Mouse (Mus musculus) limb, embryonic 14.5 days (tissue): ENCODE measurements around the gene Nfx1. TPM values are rescaled to one million over a fixed set of nuclear protein-coding genes. Genes with fewer than 3 reads are reported as not detected.

Source experiments
- ATAC-seq: fragments of 200-750 bp; cut with Nextera tagmentation; 2 replicates; pipeline ENCODE4 v1.8.0; 2017; ENCODE audit warnings: low read depth, moderate number of reproducible peaks, moderate TSS enrichment; ENCODE audit not compliant: low FRiP score
- DNase-seq: peaks from one replicate; pipeline ENCODE4 v3.0.0-alpha.2; 2015; ENCODE audit warnings: low spot score
- H3K27ac ChIP-seq: fragments of 300-500 bp; sonication (generic); replicated peaks from 2 replicates; pipeline ENCODE4 v1.5.1; 2014; ENCODE audit warnings: low read depth, mild to moderate bottlenecking, low read length, moderate library complexity, mixed read lengths
- H3K27me3 ChIP-seq: fragments of 300-500 bp; sonication (generic); 2 replicates; pipeline ENCODE4 v1.6.1; 2014; ENCODE audit warnings: low read length, mixed read lengths; ENCODE audit not compliant: control insufficient read depth, insufficient read depth
- H3K36me3 ChIP-seq: fragments of 300-500 bp; sonication (generic); 2 replicates; pipeline ENCODE4 v1.6.1; 2014; ENCODE audit warnings: mild to moderate bottlenecking, low read length, moderate library complexity, mixed read lengths; ENCODE audit not compliant: control insufficient read depth, insufficient read depth
- H3K4me1 ChIP-seq: fragments of 300-500 bp; sonication (generic); 2 replicates; pipeline ENCODE4 v1.6.1; 2014; ENCODE audit warnings: antibody characterized with exemption, low read length, mixed read lengths; ENCODE audit not compliant: control insufficient read depth, insufficient read depth
- H3K4me2 ChIP-seq: fragments of 300-500 bp; sonication (generic); replicated peaks from 2 replicates; pipeline ENCODE4 v1.6.1; 2014; ENCODE audit warnings: low read depth, mild to moderate bottlenecking, low read length, moderate library complexity; ENCODE audit not compliant: severe bottlenecking
- H3K4me3 ChIP-seq: fragments of 300-500 bp; sonication (generic); replicated peaks from 2 replicates; pipeline ENCODE4 v1.5.1; 2014; ENCODE audit warnings: low read length
- H3K9ac ChIP-seq: fragments of 300-500 bp; sonication (generic); 2 replicates; pipeline ENCODE4 v1.6.1; 2014; ENCODE audit warnings: mild to moderate bottlenecking, low read depth, low read length, moderate library complexity; ENCODE audit not compliant: severe bottlenecking
- H3K9me3 ChIP-seq: fragments of 300-500 bp; sonication (generic); 2 replicates; pipeline ENCODE4 v1.6.1; 2016; ENCODE audit warnings: low read length; ENCODE audit not compliant: control insufficient read depth
- POLR2A ChIP-seq: fragments of 200-500 bp; IDR thresholded peaks from 2 replicates; pipeline ENCODE4 v1.8.0; 2012; ENCODE audit warnings: inconsistent platforms, mild to moderate bottlenecking, moderate library complexity, borderline replicate concordance; ENCODE audit not compliant: insufficient read depth, insufficient read length; ENCODE audit errors: extremely low read depth
- WGBS: fragments of 180-500 bp; shearing (Covaris S2); extraction: QIAGEN DNeasy Blood & Tissue Kit; methylation state at CpG from one replicate; pipeline ENCODE4 v1.1.7; 2014; 5-methylcytosine and 5-hydroxymethylcytosine counted together
- polyA plus RNA-seq, 2 experiments: library from polyadenylated mRNA; depleted of rRNA in 1 of 2; stranded (reverse) in 1 of 2; unstranded in 1 of 2; fragments of >200 nt; fragmentation: Nextera tagmentation in 1 of 2; extraction: Ambion mirVana in 1 of 2; gene quantifications; 2 replicates each; pipeline versions ENCODE4 v1.2.1 to v1.2.3; 2012 to 2014

The Nfx1 gene
- polyA plus RNA-seq, 2 experiments, result 88.8 to 91.4 TPM

DNA sequence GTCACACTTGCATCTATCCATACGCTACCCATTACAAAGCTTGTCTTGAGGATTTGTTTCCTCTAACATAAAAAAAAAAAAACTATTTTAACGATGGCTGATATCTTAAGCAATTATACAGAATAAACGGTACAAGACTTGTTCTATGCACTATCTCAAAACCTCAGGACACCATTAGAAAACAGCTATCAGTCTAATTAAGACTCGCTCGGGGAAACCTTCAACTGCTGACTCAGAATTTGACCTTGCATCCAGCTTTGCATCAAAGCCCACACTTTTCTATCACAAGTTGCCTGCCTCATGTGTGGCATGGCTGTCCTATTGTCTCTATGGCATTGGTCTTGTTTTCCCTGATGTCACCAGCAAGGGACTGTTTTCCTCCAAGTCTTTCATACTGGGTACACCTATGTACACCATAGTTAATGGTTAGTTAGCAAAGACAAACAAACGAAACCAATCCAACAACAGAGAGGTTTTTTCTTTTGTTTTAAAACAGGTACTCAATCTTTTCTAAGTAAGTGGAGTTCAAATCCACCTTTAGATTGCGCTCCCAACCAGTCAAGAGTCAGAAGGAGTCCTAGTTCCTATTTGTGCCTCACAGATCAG is 24.1 kb upstream of the Nfx1 start:
- WGBS, result 89% methylated on average over 7 of the region's 7 CpGs

GRCm38 (mm10) chr4:40947565-40948159 is 23.0 kb upstream of the Nfx1 start:
- no peaks in the 10 kb centered on the region for H3K27me3 ChIP-seq
- whole genome bisulfite sequencing, result under 1% methylated on average over 38 of the region's 40 CpGs
- TF ChIP-seq POLR2A, result no peak
- peak overlapping the region; percentile 76 for H3K4me2 ChIP-seq
- H3K36me3 ChIP-seq, result peaks cover 53% of the 10 kb centered on the region
- DNase-seq, result peak; percentile 14
- peaks cover 13% of the 10 kb centered on the region for H3K4me1 ChIP-seq
- H3K9me3 ChIP-seq, result no peaks in the 10 kb centered on the region
- peak overlapping the region; percentile 92 for H3K4me3 ChIP-seq
- H3K9ac ChIP-seq, result peak overlapping the region; percentile 91
- peak overlapping the region; percentile 81 for H3K27ac ChIP-seq
- ATAC-seq, result peak; percentile 73

More for the DNA sequence above, 24.1 kb upstream of the Nfx1 start:
- H3K4me3 ChIP-seq, result peak overlapping the region; percentile 92
- peak overlapping the region; percentile 91; the same call in 1 of the 2 replicates for H3K9ac ChIP-seq
- peak overlapping the region; percentile 76 for H3K4me2 ChIP-seq
- no peak for DNase-seq
- no peak for ATAC-seq
- no peak for TF ChIP-seq POLR2A
- no peak overlapping the region for H3K27ac ChIP-seq
- H3K36me3 ChIP-seq, result peaks cover 55% of the 10 kb centered on the region
- H3K4me1 ChIP-seq, result peaks cover 13% of the 10 kb centered on the region
- H3K27me3 ChIP-seq, result no peaks in the 10 kb centered on the region
- H3K9me3 ChIP-seq, result no peaks in the 10 kb centered on the region

GRCm38 (mm10) chr4:40948160-40948708 is 22.5 kb upstream of the Nfx1 start, which contains the start of the genes Bag1 and Chmp5:
TSS of gene Bag1 (minus strand) at chr4:40948294.
TSS of gene Chmp5 (plus strand) at chr4:40948407.
- under 1% methylated on average over 36 of the region's 50 CpGs for WGBS
- Histone ChIP-seq H3K27ac (peak within 1 kb of the TSS; percentile 81), H3K4me2 (peak within 1 kb of the TSS; percentile 85), H3K36me3 (peaks cover 53% of the 10 kb centered on the region), H3K4me1 (peaks cover 13% of the 10 kb centered on the region), H3K27me3 (no peaks in the 10 kb centered on the region), H3K9ac (peak within 1 kb of the TSS; percentile 91), H3K4me3 (peak within 1 kb of the TSS; percentile 92), H3K9me3 (no peaks in the 10 kb centered on the region)
- ATAC-seq (peak; percentile 98), DNase-seq (peak; percentile 97)
- TF ChIP-seq POLR2A, result peak; percentile 40; the same call in 1 of the 2 replicates

DNA sequence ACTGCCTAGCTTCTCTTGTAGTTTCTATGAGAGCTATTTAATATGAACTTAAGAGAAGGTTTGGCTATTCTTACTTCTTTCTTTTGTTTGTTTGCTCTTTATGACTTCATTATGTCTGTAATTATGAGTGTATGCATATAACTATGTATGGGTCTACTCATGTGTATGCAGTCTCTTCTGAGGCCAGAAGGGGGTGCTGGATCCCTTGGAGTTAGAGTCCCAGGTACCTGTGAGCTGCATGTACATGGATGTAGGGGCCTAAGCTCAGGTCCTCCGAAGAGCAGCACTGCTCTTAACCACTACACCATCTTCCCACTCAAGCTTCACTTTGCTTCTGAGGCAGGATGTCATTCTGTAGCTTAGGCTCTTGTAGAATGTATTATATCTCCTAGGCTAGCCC is 17.2 kb upstream of the Nfx1 start:
- Histone ChIP-seq H3K27me3 (no peaks in the 10 kb centered on the region), H3K9me3 (no peaks in the 10 kb centered on the region), H3K27ac (no peak overlapping the region), H3K9ac (no peak overlapping the region), H3K4me3 (no peak overlapping the region), H3K36me3 (peaks cover 73% of the 10 kb centered on the region), H3K4me1 (peaks cover 5% of the 10 kb centered on the region), H3K4me2 (no peak overlapping the region)
- WGBS, result 74% methylated on average over 1 of the region's 1 CpGs
- ATAC-seq (no peak), DNase-seq (no peak)
- no peak for TF ChIP-seq POLR2A

- no peak overlapping the region for H3K9ac ChIP-seq
- no peak overlapping the region for H3K27ac ChIP-seq
- H3K9me3 ChIP-seq, result no peaks in the 10 kb centered on the region
- no peak for TF ChIP-seq POLR2A
- no peak overlapping the region for H3K4me3 ChIP-seq
- ATAC-seq, result no peak
- H3K4me1 ChIP-seq, result no peaks in the 10 kb centered on the region
- H3K4me2 ChIP-seq, result no peak overlapping the region
- H3K27me3 ChIP-seq, result no peaks in the 10 kb centered on the region
- DNase-seq, result no peak
- WGBS, result 90% methylated on average over 6 of the region's 6 CpGs
- H3K36me3 ChIP-seq, result peaks cover 86% of the 10 kb centered on the region
Measured at GRCm38 (mm10) chr4:40955942-40956341, 14.8 kb upstream of the Nfx1 start.
